Mouse (Mus musculus): ENCODE results near the gene Fthl17c. TPM values are rescaled to one million over a fixed set of nuclear protein-coding genes. Genes with fewer than 3 reads are reported as not detected.

Fthl17c gene
- polyA plus RNA-seq, 1 experiment from 2014 or later, result not detected

- DNase-seq (ENCODE audit: low spot score), result peak; percentile 1
- Histone ChIP-seq H3K36me3 (replicated peaks; ENCODE audit: control insufficient read depth, insufficient read depth, low read depth, low read length) (no peaks in the 10 kb centered on the region), H3K4me2 (ENCODE audit: low read depth, low read length) (no peak overlapping the region), H3K9me3 (replicated peaks; ENCODE audit: control insufficient read depth, low read length) (no peaks in the 10 kb centered on the region), H3K9ac (replicated peaks; ENCODE audit: low read length) (no peak overlapping the region), H3K27ac (replicated peaks; ENCODE audit: low read depth, low read length) (no peak overlapping the region), H3K27me3 (ENCODE audit: control insufficient read depth, insufficient read depth, low read length) (no peaks in the 10 kb centered on the region), H3K4me3 (ENCODE audit: low read depth, low read length) (no peak overlapping the region), H3K4me1 (ENCODE audit: control insufficient read depth, insufficient read depth, low read length) (no peaks in the 10 kb centered on the region)
- no peak for ATAC-seq (replicated peaks; ENCODE audit: insufficient number of reproducible peaks, low FRiP score, low TSS enrichment, low read depth)
- 51% methylated on average over 4 of the region's 4 CpGs for WGBS
Observed at GRCm38 (mm10) chrX:8927308-8927707, 49.1 kb downstream of the Fthl17c start.

Other genes with a start within 250 kb of the Fthl17c start
- not detected in 2 replicates for gene Ssx9, start 228.1 kb downstream of the Fthl17c start, polyA plus RNA-seq (2014; fragmentation: Nextera tagmentation; extraction: Ambion mirVana)
- gene Ssxb5, start 172.9 kb downstream of the Fthl17c start, polyA plus RNA-seq (2014; fragmentation: Nextera tagmentation; extraction: Ambion mirVana), result not detected in 2 replicates
- not detected in 2 replicates for gene Gm6592, start 132.6 kb downstream of the Fthl17c start, polyA plus RNA-seq (2014; fragmentation: Nextera tagmentation; extraction: Ambion mirVana)
- gene Gm5751, start 102.3 kb downstream of the Fthl17c start, polyA plus RNA-seq (2014; fragmentation: Nextera tagmentation; extraction: Ambion mirVana), result not detected in 2 replicates
- gene B630019K06Rik, start 84.2 kb downstream of the Fthl17c start, polyA plus RNA-seq (2014; fragmentation: Nextera tagmentation; extraction: Ambion mirVana), result 5.5 and 5.8 TPM in 2 replicates
- not detected in 2 replicates for gene Fthl17b, start 13.6 kb downstream of the Fthl17c start, polyA plus RNA-seq (2014; fragmentation: Nextera tagmentation; extraction: Ambion mirVana)
- gene Fthl17d, start 10.2 kb upstream of the Fthl17c start, polyA plus RNA-seq (2014; fragmentation: Nextera tagmentation; extraction: Ambion mirVana), result not detected in 2 replicates
- not detected in 2 replicates for gene Fthl17e, start 56.9 kb upstream of the Fthl17c start, polyA plus RNA-seq (2014; fragmentation: Nextera tagmentation; extraction: Ambion mirVana)
- not detected in 2 replicates for gene Fthl17f, start 86.5 kb upstream of the Fthl17c start, polyA plus RNA-seq (2014; fragmentation: Nextera tagmentation; extraction: Ambion mirVana)
- gene 4930402K13Rik, start 128.0 kb upstream of the Fthl17c start, polyA plus RNA-seq (2014; fragmentation: Nextera tagmentation; extraction: Ambion mirVana), result not detected in 2 replicates
- gene Lancl3, start 223.3 kb upstream of the Fthl17c start, polyA plus RNA-seq (2014; fragmentation: Nextera tagmentation; extraction: Ambion mirVana), result 0.29 and 0.50 TPM in 2 replicates

Data from embryonic facial prominence, embryonic 11.5 days (tissue).